Mouse (Mus musculus): ENCODE results near the gene Elobl. TPM values are rescaled to one million over a fixed set of nuclear protein-coding genes. Genes with fewer than 3 reads are reported as not detected.

Elobl gene
- total and polyA plus RNA-seq, 3 experiments, result not detected

DNA sequence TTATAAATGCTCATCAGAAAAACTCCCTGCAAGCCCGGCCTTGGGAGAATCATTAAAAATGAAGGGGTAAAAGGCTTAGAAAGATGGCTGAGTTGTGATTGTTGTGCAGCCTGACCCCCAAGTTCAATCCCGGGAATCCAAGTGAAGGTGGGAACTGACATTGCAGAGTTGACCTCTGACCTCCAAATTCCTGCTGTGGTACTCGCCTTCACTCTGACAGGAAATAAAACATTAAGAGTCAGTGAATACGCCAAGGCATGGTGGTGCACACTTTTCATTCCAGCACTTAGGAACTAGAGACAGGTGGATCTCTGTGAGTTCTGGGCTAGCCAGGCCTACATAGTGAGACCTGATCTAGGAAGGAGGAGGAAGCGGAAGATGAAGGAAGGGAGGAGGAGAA lies 38.7 kb upstream of the Elobl start:
- DNase-seq (ENCODE audit: extremely low read depth), result no peak
- Histone ChIP-seq H3K27me3 (replicated peaks) (no peaks in the 10 kb centered on the region), H3K9me3 (replicated peaks; ENCODE audit: low read length) (no peaks in the 10 kb centered on the region), H3K27ac (ENCODE audit: insufficient read depth, low read depth) (no peak overlapping the region), H3K9ac (ENCODE audit: insufficient read depth, low read depth) (no peak overlapping the region), H3K36me3 (replicated peaks in 1 of 2; ENCODE audit: control insufficient read depth in 1 of 2, insufficient read depth in 1 of 2, low read length in 1 of 2) (peaks cover 29 to 88% of the 10 kb centered on the region in 2 experiments), H3K79me2 (replicated peaks; ENCODE audit: control insufficient read depth, extremely low read depth, insufficient read depth, poor library complexity, severe bottlenecking) (peaks cover 28% of the 10 kb centered on the region), H3K4me2 (ENCODE audit: insufficient read depth, low read depth, poor library complexity, severe bottlenecking) (no peak overlapping the region), H3K4me1 (ENCODE audit: control insufficient read depth in 1 of 2, insufficient read depth in 2 of 2) (peaks cover 30 to 69% of the 10 kb centered on the region in 2 experiments), H3K4me3 (replicated peaks in 1 of 3; ENCODE audit: low read depth in 2 of 3, low read length in 2 of 3, poor library complexity in 1 of 3) (no peak overlapping the region)
- dilution Hi-C loops (cut with MboI; ENCODE audit: extremely low pct_ligation_motif_present, extremely low pct_unique_long_range_greater_than_20kb, low sequenced_read_pairs) (no loop called here), in situ Hi-C loops (cut with MboI; ENCODE audit: low pct_ligation_motif_present, low pct_unique_long_range_greater_than_20kb, low sequenced_read_pairs) (no loop called here)
- TF ChIP-seq MAFK (IDR thresholded peaks at IDR 0.05; ENCODE audit: insufficient replicate concordance, low read length) (no peak), SIN3A (IDR thresholded peaks at IDR 0.05; ENCODE audit: low read length) (no peak), MYC (IDR thresholded peaks at IDR 0.05; ENCODE audit: low read depth, low read length) (no peak), USF2 (conservative IDR thresholded peaks at IDR 0.05; ENCODE audit: low read depth, low read length) (no peak), EP300 (IDR thresholded peaks at IDR 0.05; ENCODE audit: low read length) (no peak), JUND (conservative IDR thresholded peaks at IDR 0.05; ENCODE audit: low read depth, low read length) (no peak), CTCF (conservative IDR thresholded peaks at IDR 0.05 in 1 of 2, IDR thresholded peaks at IDR 0.05 in 1 of 2; ENCODE audit: low read depth in 2 of 2, low read length in 2 of 2) (no peak), UBTF (IDR thresholded peaks at IDR 0.05; ENCODE audit: low read depth, low read length) (no peak), GABPA (IDR thresholded peaks at IDR 0.05; ENCODE audit: insufficient replicate concordance, low read depth, low read length) (no peak), PAX5 (IDR thresholded peaks at IDR 0.05; ENCODE audit: low read length) (no peak), ETS1 (conservative IDR thresholded peaks at IDR 0.05; ENCODE audit: low read depth, low read length) (no peak), ZKSCAN1 (IDR thresholded peaks at IDR 0.05; ENCODE audit: borderline replicate concordance, low read depth, low read length) (no peak)

DNA sequence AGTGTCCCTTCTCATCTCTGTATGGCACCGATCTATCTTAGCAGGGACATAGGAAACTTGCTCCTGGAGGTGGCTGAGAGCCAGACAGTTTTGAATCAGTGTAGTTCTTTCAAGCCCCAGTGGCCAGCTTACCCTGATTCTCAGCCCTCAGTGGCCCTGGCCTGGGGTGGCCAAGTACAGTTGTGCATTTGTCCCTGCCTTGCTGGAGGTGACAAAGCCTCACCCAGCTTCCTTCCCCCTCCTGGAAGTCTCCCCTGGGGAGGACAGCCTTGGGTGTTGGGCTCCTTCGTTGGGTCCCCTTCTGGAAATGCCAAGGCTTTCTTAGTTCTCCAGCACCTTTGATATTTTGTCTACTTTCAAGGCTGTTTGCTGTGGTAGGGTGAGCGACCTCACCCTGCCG lies 37.0 kb upstream of the Elobl start:
- Histone ChIP-seq H3K27me3 (replicated peaks) (no peaks in the 10 kb centered on the region), H3K27ac (ENCODE audit: insufficient read depth, low read depth) (no peak overlapping the region), H3K79me2 (replicated peaks; ENCODE audit: control insufficient read depth, extremely low read depth, insufficient read depth, poor library complexity, severe bottlenecking) (peaks cover 37% of the 10 kb centered on the region), H3K4me3 (replicated peaks in 1 of 3; ENCODE audit: low read depth in 2 of 3, low read length in 2 of 3, poor library complexity in 1 of 3) (no peak overlapping the region), H3K9me3 (replicated peaks; ENCODE audit: low read length) (no peaks in the 10 kb centered on the region), H3K4me1 (ENCODE audit: control insufficient read depth in 1 of 2, insufficient read depth in 2 of 2) (peaks cover 28 to 63% of the 10 kb centered on the region in 2 experiments), H3K9ac (ENCODE audit: insufficient read depth, low read depth) (no peak overlapping the region), H3K36me3 (replicated peaks in 1 of 2; ENCODE audit: control insufficient read depth in 1 of 2, insufficient read depth in 1 of 2, low read length in 1 of 2) (peaks cover 14 to 70% of the 10 kb centered on the region in 2 experiments), H3K4me2 (ENCODE audit: insufficient read depth, low read depth, poor library complexity, severe bottlenecking) (peak overlapping the region; percentile 3; the same call in 1 of the 2 replicates)
- DNase-seq (ENCODE audit: extremely low read depth), result no peak
- in situ Hi-C loops (cut with MboI; ENCODE audit: low pct_ligation_motif_present, low pct_unique_long_range_greater_than_20kb, low sequenced_read_pairs), result loop anchor here (5.0 kb wide), 1 partner anchor 34 kb away; no protein-coding TSS in a partner anchor
- dilution Hi-C loops (cut with MboI; ENCODE audit: extremely low pct_ligation_motif_present, extremely low pct_unique_long_range_greater_than_20kb, low sequenced_read_pairs), result no loop called here
- TF ChIP-seq ELF1 (IDR thresholded peaks at IDR 0.05; ENCODE audit: low read depth, low read length) (no peak), EP300 (IDR thresholded peaks at IDR 0.05; ENCODE audit: low read length) (no peak), HCFC1 (IDR thresholded peaks at IDR 0.05; ENCODE audit: low read depth, low read length) (no peak), RAD21 (IDR thresholded peaks at IDR 0.05; ENCODE audit: low read depth, low read length) (no peak)

Data from CH12.LX (cell line).